Mouse (Mus musculus) adrenal gland, postnatal 25 days (tissue): Measurements from ENCODE around the gene Trmt13. TPM values are rescaled to one million over a fixed set of nuclear protein-coding genes. Genes with fewer than 3 reads are reported as not detected.
A peak's percentile ranks its signal among the peaks of the same experiment; 100 is the strongest.

Experiments
- DNase-seq: peaks from one replicate; pipeline ENCODE4 v3.0.0; 2021; ENCODE audit warnings: mixed read lengths
- total RNA-seq: library from RNA; stranded (reverse); gene quantifications from 2 replicates; pipeline ENCODE4 v1.2.3, GENCODE M21; 2021

Gene Trmt13
- total RNA-seq, 1 experiment from 2014 or later: 17.9 TPM

- no peak for DNase-seq
Measured at GRCm38 (mm10) chr3:116542532-116542931, 71.9 kb downstream of the Trmt13 start.

DNA sequence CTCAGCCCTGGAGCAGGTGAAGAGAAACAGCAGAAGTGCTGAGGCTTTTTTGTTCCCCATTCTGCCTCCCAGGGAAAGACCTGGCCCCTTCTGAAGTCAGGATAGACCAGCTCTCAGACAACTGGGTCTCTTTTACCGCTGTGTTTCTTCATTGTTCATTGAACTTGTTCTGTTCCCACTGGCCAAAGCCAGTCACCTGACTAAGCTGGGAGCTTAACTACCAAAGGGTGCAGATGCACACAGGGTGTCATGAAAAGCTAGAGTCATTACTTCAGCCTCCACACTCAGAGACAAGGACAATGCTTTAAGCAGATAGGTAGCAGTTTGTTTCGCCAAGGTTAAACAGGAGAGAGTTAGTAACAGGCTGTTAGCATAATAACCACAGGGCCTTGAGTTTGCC is 72.3 kb downstream of the Trmt13 start:
- DNase-seq: no peak

DNA sequence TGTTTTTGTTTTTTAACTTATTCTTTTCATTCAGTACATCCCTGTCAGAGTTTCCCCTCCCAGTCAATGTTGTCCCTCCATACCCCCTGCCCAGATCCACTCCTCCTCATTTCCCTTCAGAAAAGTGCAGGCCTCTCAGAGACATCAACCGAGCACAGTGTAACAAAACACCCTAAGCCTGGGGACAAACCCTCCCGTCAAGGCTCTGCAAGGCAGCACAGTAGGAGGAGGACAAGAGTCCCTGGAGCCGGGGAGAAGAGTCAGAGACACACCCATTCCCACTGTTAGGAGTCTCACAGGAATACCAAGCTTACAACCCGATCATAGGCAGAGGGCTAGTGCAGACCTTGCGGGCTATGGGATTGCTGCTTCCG is 77.2 kb downstream of the Trmt13 start:
- no peak for DNase-seq

GRCm38 (mm10) chr3:116536428-116537199 is 77.8 kb downstream of the Trmt13 start:
- peak; percentile 8 for DNase-seq

Other genes with a start within 250 kb of the Trmt13 start
- gene Cdc14a, start 190.6 kb downstream of the Trmt13 start, total RNA-seq: 14.3 and 18.3 TPM in 2 replicates
- 29.5 and 35.1 TPM in 2 replicates for gene Rtca, start 106.4 kb downstream of the Trmt13 start, total RNA-seq
- 71.6 and 76.0 TPM in 2 replicates for gene Dbt, start 101.5 kb downstream of the Trmt13 start, total RNA-seq
- 0.91 and 1.4 TPM in 2 replicates for gene Lrrc39, start 51.6 kb downstream of the Trmt13 start, total RNA-seq
- gene Sass6, start 19.6 kb downstream of the Trmt13 start, total RNA-seq: 3.5 and 4.7 TPM in 2 replicates
- gene Mfsd14a, start 48.1 kb upstream of the Trmt13 start, total RNA-seq: 60.3 and 68.2 TPM in 2 replicates
- 0.61 TPM in 1 of 2 replicates, not detected in the other for gene Gm43191, start 66.7 kb upstream of the Trmt13 start, total RNA-seq
- 24.5 and 29.5 TPM in 2 replicates for gene Slc35a3, start 98.2 kb upstream of the Trmt13 start, total RNA-seq
- 50.5 and 57.7 TPM in 2 replicates for gene Agl, start 193.6 kb upstream of the Trmt13 start, total RNA-seq
- 22.6 and 31.4 TPM in 2 replicates for gene Frrs1, start 244.9 kb upstream of the Trmt13 start, total RNA-seq